Mouse (Mus musculus): ENCODE results near the gene Ptprn2.

Gene Ptprn2

DNA sequence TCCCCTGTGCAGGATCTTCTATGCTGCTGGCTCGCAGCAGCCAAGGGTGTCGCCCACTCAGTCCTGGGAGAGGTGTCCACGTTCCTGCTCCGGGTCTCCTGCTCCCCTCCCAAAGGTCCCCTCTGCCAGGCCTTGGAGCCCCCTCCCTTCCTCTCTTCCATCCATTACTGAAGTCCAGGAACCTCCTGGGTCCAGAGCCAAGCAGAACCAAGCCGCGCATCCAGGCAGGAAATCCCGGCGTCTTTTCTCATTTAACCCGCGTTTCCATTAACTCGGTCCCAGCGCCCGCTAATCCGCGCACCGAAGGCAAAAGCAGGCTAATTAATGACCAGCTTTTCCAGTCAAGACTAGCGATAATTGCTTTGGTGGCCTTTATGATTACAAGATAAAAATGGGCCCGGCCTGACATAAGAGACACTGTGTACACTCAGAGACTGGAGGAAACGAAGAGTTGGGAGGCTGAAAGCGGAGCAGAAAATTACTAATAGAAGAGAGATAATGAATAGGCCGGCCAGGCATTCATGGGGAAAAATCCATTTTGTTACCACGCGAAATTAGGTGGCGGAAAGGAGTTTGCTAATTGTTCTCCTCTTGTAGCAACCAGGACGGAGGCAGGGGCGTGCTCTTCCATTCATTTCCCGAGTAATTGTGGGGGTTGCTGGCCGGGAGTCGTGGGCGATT lies 674.8 kb downstream of the Ptprn2 start:
- DNase-seq (ENCODE audit: low spot score), result no peak

DNA sequence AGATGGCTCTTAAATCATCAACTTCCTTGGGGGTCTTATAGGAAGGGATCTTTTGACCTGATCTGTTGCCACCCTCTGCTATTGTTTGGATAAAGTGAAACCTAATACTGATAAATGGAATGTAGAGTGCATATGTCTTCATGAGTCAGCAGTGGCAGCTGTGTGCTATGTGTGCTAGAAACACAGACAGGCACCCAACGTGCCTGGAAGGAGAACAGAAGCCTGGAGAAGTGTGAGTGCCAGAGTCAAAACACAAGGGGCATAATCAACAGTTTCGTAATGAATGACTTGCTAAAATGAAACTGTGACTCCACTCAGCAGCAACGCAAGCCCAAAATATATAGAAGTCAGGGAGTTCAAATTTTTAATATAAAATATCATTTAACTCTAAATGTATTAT lies 676.7 kb downstream of the Ptprn2 start:
- DNase-seq (ENCODE audit: low spot score), result no peak

DNA sequence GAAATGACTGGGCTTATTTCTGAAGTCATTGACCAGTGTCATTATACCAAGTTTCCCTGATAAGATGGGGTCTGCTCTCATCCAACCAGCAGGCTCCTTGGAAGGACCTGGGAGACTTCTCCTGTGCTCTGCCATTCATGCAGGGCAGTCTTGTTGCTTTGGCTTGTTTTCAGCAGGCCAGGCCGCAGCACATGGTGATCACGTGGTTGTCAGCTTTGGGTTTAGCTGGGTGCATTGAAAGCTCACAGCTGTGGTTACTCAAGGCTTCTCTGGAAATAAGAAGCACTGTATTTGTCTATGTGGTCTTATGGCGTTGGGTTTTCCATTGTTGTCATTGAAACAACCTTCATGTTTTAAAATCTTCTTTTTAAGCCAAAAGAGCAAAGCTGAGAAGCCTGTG lies 678.3 kb downstream of the Ptprn2 start:
- no peak for DNase-seq (ENCODE audit: low spot score)

DNA sequence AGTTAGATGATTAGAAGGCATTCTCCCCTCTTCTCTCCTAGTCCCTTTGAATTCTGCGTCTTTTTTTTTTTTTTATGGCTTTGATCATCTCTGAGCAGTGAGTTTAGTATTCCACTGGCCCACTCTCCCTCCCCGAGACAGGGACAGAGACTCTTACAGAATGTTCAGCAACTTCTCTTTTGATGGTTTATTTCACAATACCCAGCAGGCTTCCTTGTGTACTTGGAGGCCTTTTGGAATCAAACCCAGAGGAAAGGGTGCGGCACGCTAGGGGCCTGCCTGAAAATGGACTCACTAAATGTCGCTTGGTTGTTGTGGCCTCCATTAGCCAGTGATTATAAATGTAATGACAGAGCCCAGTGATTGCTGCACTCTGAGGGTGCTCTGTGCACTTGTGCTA lies 680.7 kb downstream of the Ptprn2 start:
- DNase-seq (ENCODE audit: low spot score), result no peak

- no peak for DNase-seq (ENCODE audit: low spot score)
Measured at GRCm38 (mm10) chr12:117169670-117170069, 684.1 kb downstream of the Ptprn2 start.

DNA sequence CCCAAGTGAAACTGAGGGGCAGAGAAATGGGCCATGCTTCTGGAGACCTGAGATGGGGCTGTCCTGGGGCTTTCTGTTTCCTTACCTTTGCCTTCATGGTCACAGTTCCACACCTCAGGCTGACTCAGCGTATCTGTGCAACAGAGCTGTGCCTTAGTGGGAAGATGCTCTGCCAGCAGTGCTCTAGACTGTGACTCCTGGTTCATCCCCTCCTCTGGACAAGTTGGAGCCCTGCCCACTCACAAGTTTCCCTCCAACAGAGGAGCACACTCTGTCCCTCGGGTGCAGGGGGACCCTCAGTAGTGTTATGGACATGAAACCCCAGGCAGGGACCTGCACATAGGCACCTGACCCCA lies 687.0 kb downstream of the Ptprn2 start:
- no peak for DNase-seq (ENCODE audit: low spot score)

DNA sequence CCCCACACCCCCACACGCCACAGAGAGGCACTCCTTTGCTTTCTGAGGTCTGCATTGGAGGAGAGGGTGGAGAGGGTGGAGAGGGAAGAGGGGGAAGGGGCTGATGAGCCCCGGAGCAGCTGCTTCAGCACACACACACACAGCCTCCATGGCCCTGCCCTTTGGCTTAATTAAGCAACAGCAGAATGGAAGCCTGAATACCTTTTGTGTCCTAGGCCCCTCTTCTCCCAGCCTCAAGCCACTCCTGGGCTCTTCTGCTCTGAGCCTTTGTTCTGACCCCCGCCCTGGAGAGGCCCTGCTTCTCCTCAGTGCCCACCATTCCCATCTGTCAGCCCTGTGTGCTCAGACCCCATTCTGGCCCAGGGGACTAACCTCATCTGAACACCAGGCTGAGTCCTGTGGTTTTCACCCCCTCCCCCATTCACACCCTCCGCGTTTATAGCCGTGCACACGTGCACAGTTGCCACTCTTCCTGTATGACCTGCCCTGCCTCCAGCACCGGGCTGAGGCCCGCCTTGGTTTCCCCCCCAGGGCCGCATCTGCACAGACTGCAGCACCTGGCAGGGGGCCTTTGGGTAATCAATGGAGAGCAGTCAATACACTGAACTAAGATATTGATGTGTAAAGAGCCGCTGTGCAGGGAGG lies 687.5 kb downstream of the Ptprn2 start:
- DNase-seq (ENCODE audit: low spot score), result no peak

- no peak for DNase-seq (ENCODE audit: low spot score)
Measured at GRCm38 (mm10) chr12:117174189-117174588, 688.7 kb downstream of the Ptprn2 start.

GRCm38 (mm10) chr12:117175072-117175681 lies 689.7 kb downstream of the Ptprn2 start:
- no peak for DNase-seq (ENCODE audit: low spot score)

DNA sequence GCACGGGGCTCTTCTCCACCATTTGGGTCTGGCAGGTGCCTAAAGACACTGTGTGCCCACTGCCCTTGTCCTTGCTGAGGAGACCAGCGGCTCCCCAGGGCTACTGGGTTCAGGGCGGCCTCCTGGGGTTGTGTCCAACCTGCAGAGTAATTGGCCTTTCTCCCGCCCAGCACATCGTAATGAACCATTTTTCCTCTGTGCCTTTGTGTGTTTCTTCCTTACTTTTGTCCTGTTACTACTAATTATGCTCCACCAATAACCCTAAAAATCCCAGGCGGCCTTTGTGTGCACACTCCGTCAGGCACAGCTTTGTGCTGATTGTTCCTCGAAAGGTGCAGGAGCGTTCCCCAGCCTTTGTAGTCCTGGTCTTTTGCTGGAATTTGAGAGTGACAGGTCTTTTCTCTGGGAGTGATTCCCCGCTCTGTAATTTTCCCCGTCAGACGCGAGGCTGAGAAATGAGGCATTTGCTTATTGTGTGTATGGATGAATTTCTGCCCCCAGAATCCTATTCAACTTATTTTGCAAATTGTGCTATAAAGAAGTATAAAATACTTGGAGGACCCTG lies 690.8 kb downstream of the Ptprn2 start:
- DNase-seq (ENCODE audit: low spot score), result no peak

DNA sequence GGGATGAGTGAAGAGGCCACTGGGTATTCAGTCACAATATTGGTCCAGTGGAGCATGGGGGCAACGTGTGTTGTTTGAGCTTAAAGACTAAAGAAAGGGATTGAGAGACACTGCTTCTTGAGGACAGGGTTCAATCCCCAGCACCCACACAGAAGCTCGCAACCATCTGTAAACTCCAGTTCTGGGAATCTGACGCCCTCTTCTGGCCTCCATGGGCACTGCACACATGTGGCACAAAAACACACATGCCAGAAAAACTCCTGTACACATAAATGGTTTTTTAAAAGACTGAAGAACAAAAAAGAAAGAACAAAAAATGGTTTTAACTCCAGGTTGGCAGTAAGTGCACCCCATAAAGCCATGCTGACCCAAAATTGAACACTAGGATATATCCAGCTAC lies 701.6 kb downstream of the Ptprn2 start:
- no peak for DNase-seq (ENCODE audit: low spot score)

GRCm38 (mm10) chr12:117192001-117192400 lies 706.5 kb downstream of the Ptprn2 start:
- no peak for DNase-seq (ENCODE audit: low spot score)

DNA sequence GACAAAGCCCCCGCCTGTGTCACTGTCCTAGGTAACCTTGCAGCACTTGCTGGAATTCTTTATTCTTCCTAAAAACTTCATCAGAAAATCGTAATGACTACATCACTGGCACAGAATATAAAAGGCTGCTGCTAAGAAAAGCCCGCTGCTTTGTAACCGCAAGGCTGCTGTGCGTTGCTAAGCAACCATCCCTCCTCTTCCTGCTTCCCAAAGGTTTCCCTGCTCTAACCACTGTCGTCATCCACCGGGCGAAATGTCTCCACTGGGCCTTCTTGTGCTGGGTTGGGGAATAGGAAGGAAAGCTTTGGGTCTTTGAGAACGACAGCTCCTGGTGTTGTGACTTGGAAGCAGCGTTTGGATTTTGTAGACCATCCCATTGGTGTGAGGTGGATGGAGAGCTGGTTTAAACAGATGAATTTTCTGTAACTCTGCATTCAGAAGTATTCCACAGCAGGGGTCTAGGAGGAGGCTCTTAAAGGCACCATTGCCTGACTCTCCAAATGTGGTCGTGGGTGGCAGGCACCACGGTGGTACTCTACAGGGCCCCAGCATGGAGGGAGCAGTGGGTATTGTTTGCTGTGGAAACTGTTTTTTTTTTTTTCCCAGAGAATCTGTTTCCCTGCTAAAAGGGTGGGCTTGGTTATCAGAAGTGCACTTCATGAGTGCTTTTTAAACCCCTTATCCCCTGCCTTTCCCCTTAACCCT lies 711.4 kb downstream of the Ptprn2 start:
- DNase-seq (ENCODE audit: low spot score), result no peak

DNA sequence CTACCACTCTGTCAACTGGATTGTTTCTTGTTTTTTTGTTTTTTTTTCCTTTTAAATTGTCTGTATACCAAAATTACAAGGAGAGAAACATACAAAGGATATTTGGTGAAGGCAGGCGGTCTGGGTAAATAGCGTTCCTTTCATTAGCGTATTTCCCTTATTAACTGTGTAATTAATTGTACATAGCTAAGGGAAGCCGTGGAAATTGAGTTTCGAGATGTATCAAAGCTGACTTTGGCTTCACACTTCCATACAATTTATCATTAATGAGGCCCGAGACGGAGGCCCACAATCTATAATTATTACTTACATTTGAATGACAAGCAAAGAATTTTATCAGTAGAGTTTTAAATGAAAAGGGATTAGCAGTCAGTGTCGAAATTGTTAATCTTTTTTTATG lies 712.6 kb downstream of the Ptprn2 start:
- no peak for DNase-seq (ENCODE audit: low spot score)

DNA sequence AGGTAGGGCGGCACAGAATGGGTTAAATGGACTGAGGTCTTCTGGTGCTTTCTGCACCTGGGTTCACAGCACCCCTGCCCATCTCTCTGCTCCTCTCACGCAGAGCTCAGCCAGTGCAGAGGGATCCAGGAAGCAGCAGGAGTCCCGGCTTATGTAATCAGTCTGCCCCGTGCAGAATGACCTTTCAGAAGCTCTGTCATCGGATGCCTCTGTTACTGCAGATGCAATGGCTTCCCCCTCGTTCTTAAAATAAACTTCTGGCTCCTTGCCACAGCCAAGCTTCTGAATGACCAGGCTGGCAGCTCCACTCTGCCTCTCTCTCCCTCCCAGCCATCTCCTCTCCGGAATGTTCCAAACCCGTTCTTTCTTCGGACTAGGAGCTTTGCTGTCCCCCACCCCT lies 714.6 kb downstream of the Ptprn2 start:
- peak; percentile 24 for DNase-seq (ENCODE audit: low spot score)

DNA sequence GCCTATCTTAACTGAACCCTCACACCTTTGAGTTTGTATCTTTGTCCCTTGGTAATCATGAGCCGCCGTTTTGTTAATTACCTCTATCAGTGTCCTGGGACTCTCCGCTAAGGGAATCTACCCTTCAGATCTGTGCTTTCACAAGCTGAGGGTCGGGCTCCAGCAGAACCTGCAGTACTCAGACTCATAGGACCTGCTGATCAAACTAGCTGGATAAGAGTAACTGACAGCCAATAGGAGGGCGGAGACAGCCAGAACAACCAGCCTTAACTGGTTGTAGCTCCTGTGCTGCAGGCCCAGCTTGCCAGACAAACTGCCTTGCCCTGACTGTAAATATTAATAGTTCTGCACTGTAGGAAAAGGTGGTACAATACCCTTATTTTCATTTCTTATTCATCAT lies 715.1 kb downstream of the Ptprn2 start:
- DNase-seq (ENCODE audit: low spot score), result peak; percentile 9

DNA sequence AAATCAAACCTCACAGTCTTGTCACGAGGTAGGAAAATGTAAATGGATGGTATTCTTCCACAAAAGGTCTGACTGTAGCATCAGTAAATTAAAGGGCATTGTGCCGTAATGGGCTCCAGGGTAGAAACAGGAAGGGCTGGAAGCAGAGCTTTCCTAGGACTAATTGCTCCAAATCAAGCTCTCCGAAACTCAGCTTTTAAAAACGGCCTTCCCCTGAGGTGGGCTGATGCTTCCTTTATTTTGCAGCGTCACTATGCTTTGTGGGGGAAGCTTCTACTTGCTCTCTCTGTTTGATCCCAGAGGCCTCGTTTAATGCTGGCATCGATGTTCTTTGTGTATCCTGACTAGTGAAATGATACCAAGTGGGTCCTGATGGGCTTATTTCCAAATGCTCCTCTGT lies 718.0 kb downstream of the Ptprn2 start:
- DNase-seq (ENCODE audit: low spot score), result no peak

DNA sequence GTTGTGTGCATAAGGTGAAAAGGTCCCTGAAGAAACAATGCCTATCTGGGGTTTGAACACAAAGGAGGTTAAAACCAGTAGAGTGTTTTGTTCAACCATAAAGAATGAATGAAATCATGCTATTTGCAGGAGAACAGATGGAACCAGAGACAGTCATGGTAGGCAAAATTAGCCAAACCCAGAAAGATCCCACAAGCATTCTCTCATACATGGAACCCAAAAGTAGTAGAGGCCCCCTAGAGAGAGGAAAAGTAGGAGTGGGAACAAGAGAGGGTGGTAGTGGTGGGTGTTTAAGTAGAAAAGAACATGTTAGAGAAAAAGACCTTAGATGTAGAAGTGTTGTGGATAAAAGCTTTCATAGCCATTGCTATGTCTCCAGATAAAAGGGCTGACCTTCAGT lies 719.4 kb downstream of the Ptprn2 start:
- DNase-seq (ENCODE audit: low spot score), result no peak

- DNase-seq (ENCODE audit: low spot score), result no peak
Measured at GRCm38 (mm10) chr12:117207421-117208120, 722.1 kb downstream of the Ptprn2 start.

DNA sequence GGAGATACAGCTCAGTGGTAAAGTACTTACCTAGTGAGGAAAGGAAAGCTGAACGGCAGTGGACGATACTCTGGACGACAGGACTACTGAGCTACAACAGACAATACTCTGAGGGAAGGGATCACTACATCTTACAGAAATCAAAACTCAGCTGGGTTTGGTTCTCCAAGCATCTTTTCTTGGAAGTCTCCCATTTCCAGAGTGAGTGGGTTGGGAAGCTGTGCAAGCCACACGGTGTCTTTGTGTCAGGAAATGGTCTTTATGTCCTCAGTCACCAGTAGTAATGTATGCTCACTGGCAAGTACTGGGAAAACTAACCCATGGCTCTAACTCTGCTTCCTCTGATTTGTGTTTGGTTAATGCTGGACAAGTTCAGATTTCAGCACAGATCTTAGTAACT lies 724.9 kb downstream of the Ptprn2 start:
- DNase-seq (ENCODE audit: low spot score), result no peak

DNA sequence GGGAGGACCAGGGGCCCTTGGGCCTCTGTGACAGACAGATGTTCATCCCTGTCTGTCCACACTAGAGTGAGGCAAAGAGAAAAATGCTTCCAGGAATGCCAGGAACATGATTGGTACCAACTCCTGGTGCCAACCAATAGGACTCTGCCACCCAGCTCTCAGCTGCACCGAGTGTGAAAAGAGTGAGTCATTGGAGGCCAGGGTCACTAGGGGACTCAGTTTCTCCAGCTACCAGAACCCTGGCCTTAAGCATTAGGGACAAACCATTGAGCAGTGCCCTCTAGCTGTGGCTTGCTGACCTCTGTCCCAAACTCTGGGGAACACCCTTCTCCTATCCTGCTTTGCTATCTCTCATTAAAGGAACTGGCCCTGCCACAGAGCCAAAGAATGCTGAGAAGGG lies 728.0 kb downstream of the Ptprn2 start:
- DNase-seq (ENCODE audit: low spot score), result no peak

- DNase-seq (ENCODE audit: low spot score), result no peak
Measured at GRCm38 (mm10) chr12:117214272-117214671, 728.8 kb downstream of the Ptprn2 start.
